Mouse (Mus musculus): ENCODE results near the gene 1810037I17Rik. TPM values are rescaled to one million over a fixed set of nuclear protein-coding genes. Genes with fewer than 3 reads are reported as not detected.

1810037I17Rik gene
- total and polyA plus RNA-seq, 3 experiments: 75.6 to 132 (median 106) TPM

- H3K9me3 ChIP-seq (replicated peaks; ENCODE audit: low read length): no peaks in the 10 kb centered on the region
- H3K79me2 ChIP-seq (replicated peaks; ENCODE audit: control insufficient read depth, extremely low read depth, insufficient read depth, poor library complexity, severe bottlenecking): no peaks in the 10 kb centered on the region
- no peak for DNase-seq (ENCODE audit: extremely low read depth)
- no peaks in the 10 kb centered on the region for H3K27me3 ChIP-seq (replicated peaks)
- no peak overlapping the region for H3K27ac ChIP-seq (ENCODE audit: insufficient read depth, low read depth)
- H3K4me2 ChIP-seq (ENCODE audit: insufficient read depth, low read depth, poor library complexity, severe bottlenecking): no peak overlapping the region
- in situ Hi-C loops (cut with MboI; ENCODE audit: low pct_ligation_motif_present, low pct_unique_long_range_greater_than_20kb, low sequenced_read_pairs): no loop called here
- H3K9ac ChIP-seq (ENCODE audit: insufficient read depth, low read depth): no peak overlapping the region
- no peaks in the 10 kb centered on the region for H3K4me1 ChIP-seq (ENCODE audit: control insufficient read depth in 1 of 2, insufficient read depth in 2 of 2)
- no peak overlapping the region for H3K4me3 ChIP-seq (replicated peaks in 1 of 3; ENCODE audit: low read depth in 2 of 3, low read length in 2 of 3, poor library complexity in 1 of 3)
- H3K36me3 ChIP-seq (replicated peaks in 1 of 2; ENCODE audit: control insufficient read depth in 1 of 2, insufficient read depth in 1 of 2, low read length in 1 of 2): no peaks in the 10 kb centered on the region
- no peak for TF ChIP-seq ZKSCAN1 (IDR thresholded peaks at IDR 0.05; ENCODE audit: borderline replicate concordance, low read depth, low read length)
- no peak for TF ChIP-seq NRF1 (IDR thresholded peaks at IDR 0.05; ENCODE audit: low read depth, low read length)
- TF ChIP-seq PAX5 (IDR thresholded peaks at IDR 0.05; ENCODE audit: low read length): no peak
- no peak for TF ChIP-seq MXI1 (IDR thresholded peaks at IDR 0.05; ENCODE audit: low read depth, low read length)
- no peak for TF ChIP-seq UBTF (IDR thresholded peaks at IDR 0.05; ENCODE audit: low read depth, low read length)
- TF ChIP-seq ZC3H11A (IDR thresholded peaks at IDR 0.05; ENCODE audit: low read depth, low read length): no peak
- TF ChIP-seq TCF12 (IDR thresholded peaks at IDR 0.05; ENCODE audit: low read depth, low read length): no peak
- no peak for TF ChIP-seq POLR2AphosphoS2 (IDR thresholded peaks at IDR 0.05; ENCODE audit: low read depth, low read length)
- no peak for TF ChIP-seq EP300 (IDR thresholded peaks at IDR 0.05; ENCODE audit: low read length)
- no peak for TF ChIP-seq NELFE (IDR thresholded peaks at IDR 0.05; ENCODE audit: low read depth, low read length)
- dilution Hi-C loops (cut with MboI; ENCODE audit: extremely low pct_ligation_motif_present, extremely low pct_unique_long_range_greater_than_20kb, low sequenced_read_pairs): no loop called here
Measured at GRCm38 (mm10) chr3:122974833-122975232, 50.8 kb downstream of the 1810037I17Rik start.

- Histone ChIP-seq H3K4me1 (ENCODE audit: control insufficient read depth in 1 of 2, insufficient read depth in 2 of 2) (no peaks in the 10 kb centered on the region), H3K9me3 (replicated peaks; ENCODE audit: low read length) (no peaks in the 10 kb centered on the region), H3K79me2 (replicated peaks; ENCODE audit: control insufficient read depth, extremely low read depth, insufficient read depth, poor library complexity, severe bottlenecking) (no peaks in the 10 kb centered on the region), H3K27me3 (replicated peaks) (no peaks in the 10 kb centered on the region), H3K4me3 (replicated peaks in 1 of 3; ENCODE audit: low read depth in 2 of 3, low read length in 2 of 3, poor library complexity in 1 of 3) (no peak overlapping the region), H3K27ac (ENCODE audit: insufficient read depth, low read depth) (no peak overlapping the region), H3K36me3 (replicated peaks in 1 of 2; ENCODE audit: control insufficient read depth in 1 of 2, insufficient read depth in 1 of 2, low read length in 1 of 2) (no peaks in the 10 kb centered on the region), H3K4me2 (ENCODE audit: insufficient read depth, low read depth, poor library complexity, severe bottlenecking) (no peak overlapping the region), H3K9ac (ENCODE audit: insufficient read depth, low read depth) (no peak overlapping the region)
- DNase-seq (ENCODE audit: extremely low read depth): no peak
- in situ Hi-C loops (cut with MboI; ENCODE audit: low pct_ligation_motif_present, low pct_unique_long_range_greater_than_20kb, low sequenced_read_pairs) (no loop called here), dilution Hi-C loops (cut with MboI; ENCODE audit: extremely low pct_ligation_motif_present, extremely low pct_unique_long_range_greater_than_20kb, low sequenced_read_pairs) (no loop called here)
- TF ChIP-seq ZKSCAN1 (IDR thresholded peaks at IDR 0.05; ENCODE audit: borderline replicate concordance, low read depth, low read length) (no peak), TBP (conservative IDR thresholded peaks at IDR 0.05; ENCODE audit: low read depth, low read length) (no peak), ZNF384 (IDR thresholded peaks at IDR 0.05; ENCODE audit: low read depth, low read length) (no peak), CHD1 (IDR thresholded peaks at IDR 0.05; ENCODE audit: low read depth, low read length) (no peak), BHLHE40 (IDR thresholded peaks at IDR 0.05; ENCODE audit: low read depth, low read length) (no peak), RAD21 (IDR thresholded peaks at IDR 0.05; ENCODE audit: low read depth, low read length) (no peak), TCF12 (IDR thresholded peaks at IDR 0.05; ENCODE audit: low read depth, low read length) (no peak), IRF4 (IDR thresholded peaks at IDR 0.05; ENCODE audit: low read depth, low read length) (no peak), USF2 (conservative IDR thresholded peaks at IDR 0.05; ENCODE audit: low read depth, low read length) (no peak), MXI1 (IDR thresholded peaks at IDR 0.05; ENCODE audit: low read depth, low read length) (no peak), NELFE (IDR thresholded peaks at IDR 0.05; ENCODE audit: low read depth, low read length) (no peak), POLR2AphosphoS2 (IDR thresholded peaks at IDR 0.05; ENCODE audit: low read depth, low read length) (no peak)
Measured at GRCm38 (mm10) chr3:122975363-122975762, 51.4 kb downstream of the 1810037I17Rik start.

Other genes starting within 250 kb of the 1810037I17Rik start
- gene Pde5a, start 195.3 kb upstream of the 1810037I17Rik start, total RNA-seq (2012; rRNA removed): 0.84 and 1.1 TPM in 2 replicates
- gene Pde5a, start 195.3 kb upstream of the 1810037I17Rik start, total RNA-seq (2014; rRNA removed): 0.88 and 1.0 TPM in 2 replicates
- 0.60 and 0.68 TPM in 2 replicates for gene Pde5a, start 195.3 kb upstream of the 1810037I17Rik start, polyA plus RNA-seq (2012; ENCODE audit: insufficient read length, low read depth)
- not detected in 2 replicates for gene Fabp2, start 29.1 kb upstream of the 1810037I17Rik start, total RNA-seq (2012; rRNA removed)
- gene Fabp2, start 29.1 kb upstream of the 1810037I17Rik start, total RNA-seq (2014; rRNA removed): not detected in 2 replicates
- not detected in 2 replicates for gene Fabp2, start 29.1 kb upstream of the 1810037I17Rik start, polyA plus RNA-seq (2012; ENCODE audit: insufficient read length, low read depth)
- not detected in 2 replicates for gene Gm10959, start 4.8 kb upstream of the 1810037I17Rik start, total RNA-seq (2012; rRNA removed)
- gene Gm10959, start 4.8 kb upstream of the 1810037I17Rik start, total RNA-seq (2014; rRNA removed): not detected in 2 replicates
- not detected in 2 replicates for gene Gm10959, start 4.8 kb upstream of the 1810037I17Rik start, polyA plus RNA-seq (2012; ENCODE audit: insufficient read length, low read depth)
- 0.08 TPM in 1 of 2 replicates, not detected in the other for gene Usp53, start 60.3 kb downstream of the 1810037I17Rik start, total RNA-seq (2012; rRNA removed)
- gene Usp53, start 60.3 kb downstream of the 1810037I17Rik start, total RNA-seq (2014; rRNA removed): 0.03 TPM in 1 of 2 replicates, not detected in the other
- gene Usp53, start 60.3 kb downstream of the 1810037I17Rik start, polyA plus RNA-seq (2012; ENCODE audit: insufficient read length, low read depth): not detected in 2 replicates
- gene Myoz2, start 110.8 kb downstream of the 1810037I17Rik start, total RNA-seq (2012; rRNA removed): not detected in 2 replicates
- not detected in 2 replicates for gene Myoz2, start 110.8 kb downstream of the 1810037I17Rik start, total RNA-seq (2014; rRNA removed)
- gene Myoz2, start 110.8 kb downstream of the 1810037I17Rik start, polyA plus RNA-seq (2012; ENCODE audit: insufficient read length, low read depth): not detected in 2 replicates